ENCODE assay signal across 8 mouse cellular contexts in the genomic region with DNA sequence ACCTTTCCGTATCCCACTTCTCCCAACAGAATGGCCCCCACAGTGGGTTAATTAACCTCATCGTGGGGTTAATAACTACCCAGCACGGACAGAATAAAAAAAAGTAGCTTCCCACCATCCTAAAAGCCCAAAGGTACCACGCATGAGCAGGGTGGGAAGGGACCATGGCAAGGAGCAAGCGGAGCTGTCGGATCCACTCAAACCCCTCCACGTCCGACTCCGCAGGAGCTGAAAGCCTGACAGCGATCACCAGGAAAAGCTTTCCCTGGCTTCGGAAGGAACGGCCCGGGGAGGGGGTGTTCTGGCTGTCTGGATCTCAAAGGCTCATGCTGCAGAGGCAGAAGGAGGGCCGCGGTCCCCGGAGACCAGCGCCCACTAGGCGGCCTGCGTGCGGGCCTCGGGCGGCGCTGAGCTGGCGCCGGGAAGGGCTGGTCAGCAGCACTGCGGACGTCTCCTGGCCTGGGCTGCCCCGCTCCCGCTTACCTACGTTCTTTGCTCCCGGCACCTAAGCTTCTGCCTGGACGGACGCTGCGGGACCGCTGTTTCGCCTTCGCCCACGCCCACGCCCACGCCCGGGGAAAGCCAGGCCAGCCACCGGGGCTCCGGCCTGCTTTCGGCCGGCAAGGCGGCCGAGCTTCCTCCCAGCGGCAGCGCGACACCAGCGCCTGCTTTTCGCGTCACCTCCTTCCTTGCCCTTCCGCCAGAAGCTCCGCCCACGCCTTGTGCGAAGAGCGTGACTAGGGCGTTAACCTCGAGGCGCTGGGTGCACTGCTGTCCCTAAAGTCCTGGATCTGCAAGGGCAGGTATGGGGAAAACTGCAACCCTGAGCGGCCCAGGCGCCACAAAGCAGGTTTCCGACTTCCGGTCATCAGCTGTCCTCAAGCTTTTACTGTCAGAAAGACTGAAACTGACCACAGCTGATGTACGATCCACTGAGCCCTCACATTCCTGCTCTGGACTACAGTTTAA. TPM values are rescaled to one million over a fixed set of nuclear protein-coding genes. Genes with fewer than 3 reads are reported as not detected.
A peak's percentile ranks its signal among the peaks of the same experiment; 100 is the strongest.
DNase-seq lines count a peak whose midpoint lies in the region; ATAC-seq and TF ChIP-seq lines count a peak whose summit lies in the region.

TSS of gene Senp5 (minus strand) at position 779 of the 969 bp plus-strand sequence.

- H3K4me1 ChIP-seq in erythroblast, embryonic 14.5 days (ENCODE audit: control insufficient read depth), result peaks cover 26% of the 10 kb centered on the region
- H3K4me1 ChIP-seq in heart, embryonic 11.5 days (ENCODE audit: control insufficient read depth, insufficient read depth, low read length), result peaks cover 12% of the 10 kb centered on the region
- peaks cover 10% of the 10 kb centered on the region for H3K4me1 ChIP-seq in kidney, embryonic 16.5 days (ENCODE audit: insufficient read depth, low read length)
- H3K4me1 ChIP-seq in liver, adult 2 months (ENCODE audit: control insufficient read depth, insufficient read depth, low read length), result peaks cover 18% of the 10 kb centered on the region

- H3K4me3 ChIP-seq in C2C12 (ENCODE audit: insufficient read depth, poor library complexity, severe bottlenecking), result peak within 1 kb of the TSS; percentile 87
- H3K4me3 ChIP-seq in erythroblast, embryonic 14.5 days (replicated peaks), result peak within 1 kb of the TSS; percentile 87
- H3K4me3 ChIP-seq in heart, embryonic 11.5 days (ENCODE audit: low read depth, low read length), result peak within 1 kb of the TSS; percentile 69
- peak within 1 kb of the TSS; percentile 100 for H3K4me3 ChIP-seq in kidney, embryonic 16.5 days (ENCODE audit: low read length)
- peak within 1 kb of the TSS; percentile 92 for H3K4me3 ChIP-seq in liver, adult 2 months (ENCODE audit: insufficient read depth, low read depth, low read length)
- peak within 1 kb of the TSS; percentile 98 for H3K4me3 ChIP-seq in myocyte

- peak within 1 kb of the TSS; percentile 93 for H3K9ac ChIP-seq in heart, embryonic 11.5 days (ENCODE audit: low read depth, low read length)
- H3K9ac ChIP-seq in kidney, embryonic 16.5 days (replicated peaks; ENCODE audit: low read length), result peak within 1 kb of the TSS; percentile 92
- H3K9ac ChIP-seq in liver, adult 2 months (ENCODE audit: low read depth, low read length), result peak within 1 kb of the TSS; percentile 94

- H3K4me2 ChIP-seq in heart, embryonic 11.5 days, result peak within 1 kb of the TSS; percentile 66
- H3K4me2 ChIP-seq in kidney, embryonic 16.5 days (replicated peaks; ENCODE audit: low read depth, low read length), result peak within 1 kb of the TSS; percentile 92
- H3K4me2 ChIP-seq in myocyte (ENCODE audit: low read depth), result peak within 1 kb of the TSS; percentile 95

- peak within 1 kb of the TSS; percentile 79 for H3K27ac ChIP-seq in heart, embryonic 11.5 days (ENCODE audit: low read depth, low read length)
- H3K27ac ChIP-seq in kidney, embryonic 16.5 days (ENCODE audit: low read length), result peak within 1 kb of the TSS; percentile 84
- H3K27ac ChIP-seq in liver, adult 2 months (replicated peaks; ENCODE audit: insufficient read depth, low read depth, low read length), result peak within 1 kb of the TSS; percentile 85

- H3K36me3 ChIP-seq in C2C12 (ENCODE audit: control insufficient read depth, insufficient read depth) (peaks cover 8% of the 10 kb centered on the region), myocyte (ENCODE audit: control insufficient read depth, insufficient read depth) (no peaks in the 10 kb centered on the region)
- H3K36me3 ChIP-seq in erythroblast, embryonic 14.5 days (ENCODE audit: control insufficient read depth), result no peaks in the 10 kb centered on the region
- no peaks in the 10 kb centered on the region for H3K36me3 ChIP-seq in heart, embryonic 11.5 days (ENCODE audit: control insufficient read depth, insufficient read depth, low read length)
- H3K36me3 ChIP-seq in kidney, embryonic 16.5 days (ENCODE audit: insufficient read depth, low read length), result no peaks in the 10 kb centered on the region
- H3K36me3 ChIP-seq in liver, adult 2 months (ENCODE audit: control insufficient read depth, insufficient read depth, low read length), result no peaks in the 10 kb centered on the region
- H3K36me3 ChIP-seq in splenic B cell, adult 2 months (ENCODE audit: control insufficient read depth, insufficient read depth, low read length, poor library complexity, severe bottlenecking), result peaks cover 2% of the 10 kb centered on the region; the same call in 1 of the 2 replicates

- ATAC-seq in heart, embryonic 11.5 days (replicated peaks; ENCODE audit: insufficient number of reproducible peaks, low FRiP score, low TSS enrichment), result peak; percentile 92
- peak; percentile 97 for ATAC-seq in kidney, embryonic 16.5 days (ENCODE audit: low FRiP score, low TSS enrichment)

- H3K79me3 ChIP-seq in C2C12 (ENCODE audit: low read depth), result peaks cover 51% of the 10 kb centered on the region

- no peak for TF ChIP-seq CTCF in C2C12 (IDR thresholded peaks at IDR 0.05; ENCODE audit: control insufficient read depth, insufficient read depth, insufficient read length)
- TF ChIP-seq CTCF in brain, embryonic 14.5 days (IDR thresholded peaks at IDR 0.05; ENCODE audit: borderline replicate concordance, extremely low read depth, insufficient read depth, insufficient read length), result no peak
- TF ChIP-seq CTCF in liver, adult 2 months (IDR thresholded peaks at IDR 0.05; ENCODE audit: low read depth, low read length), result no peak; the same call in none of the 2 replicates

- peak within 1 kb of the TSS; percentile 85 for H3ac ChIP-seq in C2C12 (ENCODE audit: control insufficient read depth, insufficient read length, low read depth)
- H3ac ChIP-seq in myocyte (ENCODE audit: control insufficient read depth, insufficient read length), result peak within 1 kb of the TSS; percentile 77

- DNase-seq in brain, embryonic 14.5 days (ENCODE audit: low read depth), result peak; percentile 97
- peak; percentile 94 for DNase-seq in liver, adult 2 months (ENCODE audit: extremely low read depth, low read depth, low spot score)
- DNase-seq in splenic B cell, adult 2 months (ENCODE audit: low read depth, low spot score), result peak; percentile 93

- WGBS in heart, embryonic 11.5 days (ENCODE audit: insufficient replicate concordance), result 1% methylated on average over 66 of the region's 66 CpGs
- WGBS in kidney, embryonic 16.5 days, result under 1% methylated on average over 64 of the region's 66 CpGs
- under 1% methylated on average over 66 of the region's 66 CpGs for WGBS in liver, adult 2 months

- H3K27me3 ChIP-seq in C2C12 (ENCODE audit: control insufficient read depth, insufficient read depth, insufficient read length) (no peaks in the 10 kb centered on the region), myocyte (ENCODE audit: control insufficient read depth, insufficient read depth, insufficient read length) (no peaks in the 10 kb centered on the region)
- H3K27me3 ChIP-seq in erythroblast, embryonic 14.5 days (ENCODE audit: control insufficient read depth), result no peaks in the 10 kb centered on the region
- no peaks in the 10 kb centered on the region for H3K27me3 ChIP-seq in heart, embryonic 11.5 days (ENCODE audit: control insufficient read depth, insufficient read depth, low read length)
- H3K27me3 ChIP-seq in kidney, embryonic 16.5 days (ENCODE audit: insufficient read depth, low read length), result no peaks in the 10 kb centered on the region
- no peaks in the 10 kb centered on the region for H3K27me3 ChIP-seq in liver, adult 2 months (ENCODE audit: control insufficient read depth, insufficient read depth, low read length)
- no peaks in the 10 kb centered on the region for H3K27me3 ChIP-seq in splenic B cell, adult 2 months (ENCODE audit: control insufficient read depth, insufficient read depth, low read length, poor library complexity, severe bottlenecking)

- TF ChIP-seq POLR2A in brain, embryonic 14.5 days (IDR thresholded peaks at IDR 0.05; ENCODE audit: borderline replicate concordance, extremely low read depth, insufficient read depth, insufficient read length, poor library complexity, severe bottlenecking), result peak; percentile 94
- peak; percentile 70; the same call in 1 of the 2 replicates for TF ChIP-seq POLR2A in liver, adult 2 months (IDR thresholded peaks at IDR 0.05; ENCODE audit: extremely low read depth, insufficient read depth, low read length)
- peak; percentile 92 for TF ChIP-seq POLR2A in myocyte (IDR thresholded peaks at IDR 0.05; ENCODE audit: insufficient read length, low read depth)

- H3K9me3 ChIP-seq in erythroblast, embryonic 14.5 days (ENCODE audit: control insufficient read depth, low read length), result no peaks in the 10 kb centered on the region
- no peaks in the 10 kb centered on the region for H3K9me3 ChIP-seq in heart, embryonic 11.5 days (replicated peaks; ENCODE audit: control insufficient read depth, low read length)
- no peaks in the 10 kb centered on the region for H3K9me3 ChIP-seq in kidney, embryonic 16.5 days (ENCODE audit: low read length)

- H3K79me2 ChIP-seq in C2C12 (ENCODE audit: control insufficient read depth, insufficient read depth) (peaks cover 60% of the 10 kb centered on the region), myocyte (ENCODE audit: control insufficient read depth, insufficient read depth) (peaks cover 57% of the 10 kb centered on the region)
- H3K79me2 ChIP-seq in liver, adult 2 months (ENCODE audit: control insufficient read depth, insufficient read depth, low read length), result peaks cover 32% of the 10 kb centered on the region; the same call in 1 of the 2 replicates

TF ChIP-seq in C2C12, 6 proteins besides CTCF, POLR2A, EP300 and RAD21:
- TF ChIP-seq USF1 (IDR thresholded peaks at IDR 0.05; ENCODE audit: low read depth) (no peak), MAX (IDR thresholded peaks at IDR 0.05) (peak; percentile 96)

TF ChIP-seq in myocyte, 11 proteins besides CTCF, POLR2A, EP300 and RAD21:
- TF ChIP-seq POLR2AphosphoS2 (IDR thresholded peaks at IDR 0.05; ENCODE audit: insufficient read length, low read depth) (peak; percentile 96), REST (IDR thresholded peaks at IDR 0.05; ENCODE audit: insufficient read depth, insufficient read length) (peak; percentile 33), MYOG (IDR thresholded peaks at IDR 0.05; ENCODE audit: control insufficient read depth in 1 of 3, insufficient read depth in 1 of 3, insufficient read length in 2 of 3, low read depth in 2 of 3) (no peak), SRF (IDR thresholded peaks at IDR 0.05; ENCODE audit: control insufficient read depth, insufficient read length, low read depth) (peak; percentile 73), MAX (IDR thresholded peaks at IDR 0.05; ENCODE audit: low read depth) (peak; percentile 85), TCF12 (IDR thresholded peaks at IDR 0.05; ENCODE audit: insufficient read depth, poor library complexity, severe bottlenecking) (no peak)

RNA-seq across cellular contexts. Expression of gene Senp5, which starts in this region (rescaled TPM):
- polyA plus RNA-seq in C2C12 (2012; fragmentation: generic; extraction: Trizol), result 11.0 TPM
- polyA plus RNA-seq in brain, embryonic 14.5 days (2012; rRNA removed), result 18.3 and 23.2 TPM in 2 replicates
- 0.06 and 0.07 TPM in 2 replicates for polyA plus RNA-seq in erythroblast, embryonic 14.5 days (2012)
- polyA plus RNA-seq in heart, embryonic 11.5 days (2014; fragmentation: Nextera tagmentation; extraction: Ambion mirVana), result 9.8 and 10.9 TPM in 2 replicates
- polyA plus RNA-seq in kidney, embryonic 16.5 days (2015; fragmentation: Nextera tagmentation; extraction: Ambion mirVana), result 14.0 and 15.5 TPM in 2 replicates
- total RNA-seq in liver, adult 2 months (2014; rRNA removed), result 10.8 and 12.8 TPM in 2 replicates
- 3.6 and 3.7 TPM in 2 replicates for polyA plus RNA-seq in liver, adult 2 months (2012; rRNA removed)
- 8.0 TPM for polyA plus RNA-seq in myocyte (2012; fragmentation: generic; extraction: Trizol)

Comparison
In these comparisons a context has a peak if more than half of its experiments do, and no peak if none do; other contexts are left out.
1. Peak in every context shown above with its lines: DNase-seq, ATAC-seq, H3K4me3 ChIP-seq and H3K27ac ChIP-seq.